Mouse (Mus musculus) cerebellum, adult 11-12 months (tissue): ENCODE data around the gene Mmp7.

Experiments
- DNase-seq: peaks from one replicate; pipeline ENCODE4 v3.0.0; 2022

Mmp7 gene

GRCm38 (mm10) chr9:7691790-7692189 is at the start of gene Mmp7:
Gene Mmp7, plus strand, starts transcription at chr9:7692090.
- no peak for DNase-seq

DNA sequence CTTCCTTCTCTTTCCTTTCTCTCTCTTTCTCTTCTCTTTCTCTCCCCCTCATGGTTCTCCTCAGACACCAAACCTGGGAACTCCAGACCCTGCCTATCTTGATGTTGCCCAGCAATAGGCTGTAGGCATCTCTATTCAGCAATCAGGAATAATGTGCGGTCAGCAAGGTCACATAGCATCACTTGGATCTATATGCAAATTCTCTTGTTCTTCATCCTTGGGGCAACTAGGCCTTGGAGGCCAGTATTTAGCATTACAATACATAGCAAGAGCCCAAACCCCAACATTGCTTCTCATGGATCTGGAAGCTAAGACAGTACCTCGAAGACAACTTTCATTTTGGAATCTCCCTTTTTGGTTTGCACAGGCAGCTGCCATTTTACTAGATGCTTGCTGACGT is 44.0 kb upstream of the Mmp7 start:
- DNase-seq: no peak

DNA sequence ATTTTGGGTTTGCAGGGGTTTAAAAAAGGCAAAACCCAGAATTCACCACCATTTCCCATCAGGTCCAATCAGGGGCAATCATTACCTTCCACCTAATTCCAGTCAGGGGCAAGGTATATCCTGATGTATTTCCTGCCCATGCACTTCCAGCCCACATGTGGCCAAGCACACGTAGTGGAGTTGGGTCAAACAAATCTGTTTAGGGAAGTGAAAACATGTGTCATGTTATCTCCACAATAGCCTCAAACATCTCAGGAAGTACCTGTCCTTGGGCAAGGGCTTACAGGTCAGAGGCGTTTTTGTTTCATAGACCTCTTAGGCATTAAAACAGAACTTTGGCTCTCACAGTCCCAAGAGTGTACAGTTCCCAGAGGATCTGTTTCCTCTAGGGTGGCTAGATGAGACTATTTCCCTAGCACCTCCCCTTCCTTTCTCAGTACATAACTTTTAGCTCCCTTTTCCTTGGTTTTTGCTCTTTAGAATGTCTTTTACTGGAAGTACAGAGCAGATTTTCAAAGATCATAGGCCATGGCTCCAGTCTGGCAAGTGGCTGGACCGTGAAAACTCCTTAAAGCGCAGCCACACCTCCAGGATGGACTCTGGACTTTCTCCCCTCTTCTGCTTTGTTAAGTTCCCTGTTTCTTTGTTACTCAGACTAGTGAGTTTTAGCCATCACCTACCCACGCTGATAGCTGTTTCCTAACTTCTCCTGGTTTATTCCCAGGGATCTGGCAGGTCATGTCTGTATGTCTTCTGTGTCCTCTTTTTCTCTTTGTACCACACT is 41.3 kb upstream of the Mmp7 start:
- DNase-seq: no peak

DNA sequence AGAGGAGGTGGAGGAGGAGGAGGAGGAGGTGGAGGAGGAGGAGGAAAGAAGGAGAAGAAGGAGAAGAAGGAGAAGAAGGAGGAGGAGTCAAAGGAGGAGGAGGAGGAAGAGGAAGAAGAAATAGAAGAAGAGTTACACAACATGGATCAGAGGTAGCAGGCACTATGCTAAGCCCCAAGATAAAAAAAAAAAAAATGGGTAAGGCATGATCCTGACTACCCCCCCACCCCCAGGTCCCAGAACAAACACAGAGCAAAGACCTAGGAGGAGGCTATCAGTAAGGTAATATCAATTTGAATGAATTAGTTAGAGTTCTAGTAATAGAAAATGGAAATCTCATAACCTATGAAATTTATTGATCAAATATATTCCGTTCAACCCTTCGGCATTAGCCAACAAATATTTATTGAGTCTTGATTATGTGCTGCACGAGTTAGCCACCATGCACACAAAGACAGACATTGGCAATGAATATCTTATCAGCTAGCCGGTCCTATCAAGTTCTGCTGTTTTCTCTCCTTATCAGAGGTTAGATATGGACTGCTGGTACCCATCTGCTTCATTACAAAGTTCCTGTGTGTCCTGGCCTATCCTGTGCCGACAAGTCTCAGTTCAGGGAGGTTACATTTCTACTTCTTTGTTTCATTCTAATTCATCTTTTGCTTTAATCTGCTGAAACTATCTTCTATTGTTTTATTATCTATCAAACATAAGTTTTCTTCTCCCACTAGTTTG is 39.4 kb upstream of the Mmp7 start:
- DNase-seq: no peak

GRCm38 (mm10) chr9:7657946-7658345 is 33.9 kb upstream of the Mmp7 start:
- no peak for DNase-seq

GRCm38 (mm10) chr9:7659469-7660020 is 32.3 kb upstream of the Mmp7 start:
- no peak for DNase-seq

- DNase-seq: no peak
These were observed 30.5 kb upstream of the Mmp7 start for GRCm38 (mm10) chr9:7661371-7661770.

DNA sequence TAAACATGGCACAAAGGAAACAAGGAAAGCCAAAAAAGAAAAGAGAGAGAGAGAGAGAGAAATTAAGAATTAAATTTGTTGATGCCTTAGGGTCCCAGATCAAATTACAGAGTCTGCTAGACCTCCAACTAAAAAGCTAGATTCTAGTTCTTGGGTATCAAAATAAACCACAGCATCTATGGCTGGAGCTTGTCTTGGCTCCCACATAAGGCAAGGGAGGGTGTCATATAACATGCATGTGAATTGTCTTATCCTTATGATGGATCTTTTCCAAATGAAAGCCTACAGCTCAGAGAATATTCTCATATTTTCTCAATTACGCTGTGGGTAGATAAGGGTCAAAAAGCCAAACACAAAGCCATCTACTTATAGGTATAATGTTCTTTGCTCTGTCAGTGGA is 22.2 kb upstream of the Mmp7 start:
- DNase-seq: no peak

- no peak for DNase-seq
These were observed 18.9 kb upstream of the Mmp7 start for GRCm38 (mm10) chr9:7672985-7673384.

DNA sequence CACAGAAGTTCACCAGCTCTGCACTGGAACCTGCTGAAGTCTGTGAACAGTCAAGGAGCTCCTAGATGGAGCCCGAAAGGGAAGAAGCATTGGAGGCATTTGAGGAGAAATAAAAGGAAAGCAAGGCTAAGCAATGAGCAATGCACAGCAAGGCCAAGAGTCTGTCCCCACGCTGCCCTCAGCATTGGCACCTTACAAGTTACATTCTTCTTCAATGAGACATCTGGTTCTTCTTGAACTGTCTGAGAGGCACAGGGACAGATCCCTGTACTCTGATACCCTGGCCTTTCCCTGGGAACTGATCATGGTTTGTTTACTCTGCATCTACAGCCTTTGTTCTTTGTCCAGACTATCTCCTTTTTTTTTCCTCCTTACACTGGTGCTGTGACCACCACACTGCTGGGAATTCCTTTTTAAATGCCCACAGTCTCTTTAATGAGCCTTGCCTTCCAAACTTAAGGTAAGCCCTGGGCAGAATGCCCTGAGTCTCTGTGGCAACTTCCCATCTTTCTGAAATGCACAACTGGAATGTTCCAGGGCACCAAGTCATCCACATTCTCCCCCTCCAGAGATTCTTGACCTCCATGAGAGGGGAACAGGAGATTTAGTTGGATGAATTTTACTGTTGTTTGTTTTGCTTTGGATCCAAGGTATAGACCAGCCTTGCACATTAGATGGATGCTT is 13.6 kb upstream of the Mmp7 start:
- no peak for DNase-seq

DNA sequence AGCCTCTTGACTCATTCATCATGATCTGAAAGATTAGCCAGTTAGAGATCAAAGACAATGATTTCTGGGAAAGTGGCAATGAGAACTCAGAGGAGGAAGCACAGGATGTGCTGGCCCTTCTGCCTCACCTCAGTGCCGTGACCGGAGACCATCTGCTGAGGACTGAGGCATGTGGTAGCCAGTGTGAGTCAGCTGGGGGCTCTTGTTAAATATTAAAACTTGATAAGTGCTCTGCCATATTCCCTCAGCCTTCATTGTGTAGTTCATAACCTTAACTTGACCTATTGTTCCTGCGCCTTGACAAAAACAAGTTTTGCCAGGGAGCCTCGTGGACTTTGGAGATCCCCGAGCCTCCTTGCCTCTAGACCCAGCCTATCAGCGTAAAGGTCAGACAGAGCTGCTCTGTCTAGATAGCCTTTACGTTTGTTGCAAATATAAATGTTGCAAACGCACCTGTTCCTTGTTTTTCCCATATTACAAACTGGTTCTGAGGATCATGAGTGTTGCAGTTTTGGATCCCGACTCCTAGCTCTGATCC is 9.7 kb upstream of the Mmp7 start:
- DNase-seq: no peak

- no peak for DNase-seq
These were observed 5.9 kb upstream of the Mmp7 start for GRCm38 (mm10) chr9:7686024-7686423.

DNA sequence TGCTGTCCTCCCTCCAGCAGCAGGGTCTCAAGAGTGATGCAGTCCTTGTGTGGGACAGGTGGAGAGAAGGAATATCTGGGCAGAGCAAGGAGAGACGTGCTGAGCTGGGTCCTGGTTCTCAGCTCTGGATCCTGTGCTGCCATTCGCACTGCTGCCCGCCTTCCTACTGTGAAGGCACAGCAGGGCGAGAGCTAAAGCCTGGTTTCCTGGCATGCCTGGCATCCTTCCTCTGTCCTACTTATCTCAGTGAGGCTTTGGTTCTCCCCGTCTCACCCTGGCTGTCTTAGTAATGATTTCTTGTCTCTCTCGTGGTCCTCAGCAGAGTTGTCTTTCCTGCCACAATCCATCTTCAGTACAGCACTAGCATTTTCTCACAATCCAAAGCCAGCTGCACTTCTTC is 2.1 kb upstream of the Mmp7 start:
- no peak for DNase-seq

DNA sequence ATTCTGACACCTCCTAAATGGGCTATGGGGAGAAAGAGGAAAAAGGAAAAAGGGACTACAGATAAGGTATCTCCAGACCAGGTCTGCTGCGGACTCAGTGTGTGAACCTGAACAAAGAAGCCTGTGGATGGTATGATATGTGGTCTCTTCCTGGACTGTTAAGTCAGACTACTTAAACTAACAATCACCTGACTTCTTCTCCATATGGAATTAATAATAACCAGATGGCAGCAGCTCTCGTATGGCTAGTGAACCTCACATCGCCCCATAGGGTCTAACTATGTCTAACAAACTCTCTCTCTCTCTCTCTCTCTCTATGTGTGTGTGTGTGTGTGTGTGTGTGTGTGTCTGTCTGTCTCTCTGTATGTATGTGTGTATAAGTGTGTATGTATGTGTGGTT is 2.1 kb downstream of the Mmp7 start:
- DNase-seq: no peak

DNA sequence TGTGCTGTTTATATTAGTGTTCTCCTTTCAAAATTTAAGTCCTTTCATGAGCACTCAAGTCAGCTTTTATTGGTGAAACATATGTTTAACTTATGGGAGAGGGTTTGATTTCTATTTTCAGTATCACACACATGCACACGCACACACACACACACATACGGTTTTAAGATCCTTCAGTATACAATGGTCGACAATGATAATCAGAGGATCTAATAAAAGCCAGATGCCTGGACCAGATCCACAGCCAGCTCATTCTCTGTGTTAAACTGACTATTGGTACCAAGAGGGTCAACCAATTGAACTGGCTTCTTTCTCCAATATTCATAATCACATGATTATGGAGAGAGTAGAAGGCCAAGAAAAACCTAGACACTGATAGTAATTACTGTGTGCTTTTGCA is 3.8 kb downstream of the Mmp7 start:
- no peak for DNase-seq

DNA sequence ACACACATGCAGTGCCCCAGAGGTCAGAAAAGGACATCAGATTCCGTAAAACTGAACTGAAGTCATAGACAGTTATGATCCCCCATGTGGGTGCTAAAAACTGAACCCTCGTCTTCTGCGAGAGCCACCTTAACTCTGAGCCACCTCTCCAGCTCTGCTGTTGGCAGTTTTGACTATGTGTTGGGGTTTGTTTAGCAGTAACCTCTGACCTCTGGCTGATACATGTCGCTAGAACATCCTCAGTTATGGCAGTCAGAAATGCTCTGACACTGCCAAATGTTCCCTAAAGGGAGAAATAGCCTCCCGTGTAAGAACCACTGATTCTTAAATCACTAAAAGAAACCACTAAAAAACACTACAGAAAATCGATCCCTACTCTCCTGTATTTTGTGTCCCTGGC is 16.8 kb downstream of the Mmp7 start:
- DNase-seq: no peak

DNA sequence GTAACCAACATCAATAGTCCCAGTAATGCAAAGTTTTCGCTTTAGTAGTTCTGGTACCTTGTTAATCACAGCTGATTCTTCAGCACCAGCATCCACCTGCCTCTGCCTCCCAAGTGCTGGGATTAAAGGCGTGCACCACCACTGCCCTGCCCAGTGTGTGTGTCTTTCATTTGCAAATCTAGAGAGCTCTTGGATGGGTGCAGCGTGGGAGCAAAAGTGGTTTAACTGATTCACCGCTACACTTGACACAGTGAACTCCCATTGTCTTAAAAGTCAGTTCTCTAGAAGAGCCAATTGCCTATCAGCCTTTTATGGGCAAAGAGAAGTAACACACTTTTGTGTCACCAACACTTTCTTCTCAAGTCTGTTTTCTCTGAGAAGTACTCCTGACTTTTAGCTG is 19.3 kb downstream of the Mmp7 start:
- no peak for DNase-seq

- peak; percentile 5 for DNase-seq
These were observed 22.4 kb downstream of the Mmp7 start for GRCm38 (mm10) chr9:7714062-7714907.

DNA sequence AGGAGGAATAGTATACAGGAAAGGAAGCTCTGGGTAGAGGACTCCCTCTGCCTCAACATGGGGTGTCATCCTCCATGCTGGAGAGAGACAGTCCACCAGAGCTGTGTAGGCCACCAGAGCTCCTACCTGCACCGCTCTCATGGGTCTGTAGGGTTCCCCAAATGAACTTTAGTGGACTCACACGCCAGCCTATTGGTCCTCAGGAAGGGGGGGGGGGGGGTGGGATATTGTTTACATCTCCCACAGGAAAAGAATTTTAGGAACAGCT is 23.0 kb downstream of the Mmp7 start:
- no peak for DNase-seq

DNA sequence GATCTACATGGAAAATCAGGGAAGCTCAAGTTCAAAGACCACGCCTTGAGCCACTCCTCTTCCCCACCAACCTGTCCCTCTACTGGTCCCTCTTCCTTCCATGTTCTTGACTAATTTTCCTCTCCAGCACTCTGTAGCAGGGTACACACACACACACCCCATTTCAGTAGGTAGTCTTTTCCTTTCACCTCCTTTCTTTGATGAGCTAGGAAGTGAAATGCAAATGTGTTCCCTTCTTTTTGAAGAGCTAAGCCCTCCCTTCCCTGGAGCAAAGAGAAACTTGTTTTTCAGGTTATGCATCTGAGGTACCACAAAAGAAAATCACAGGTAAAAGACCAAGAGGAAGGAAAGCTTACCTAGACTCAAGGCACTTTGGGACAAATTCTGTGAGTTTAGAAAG is 29.7 kb downstream of the Mmp7 start:
- DNase-seq: no peak

- no peak for DNase-seq
These were observed 37.1 kb downstream of the Mmp7 start for GRCm38 (mm10) chr9:7728997-7729396.

- DNase-seq: no peak
These were observed 50.8 kb downstream of the Mmp7 start for GRCm38 (mm10) chr9:7742696-7743095.

GRCm38 (mm10) chr9:7744156-7744555 is 52.3 kb downstream of the Mmp7 start:
- DNase-seq: no peak
